Mouse (Mus musculus): ENCODE measurements around the gene Abca6.

- TF ChIP-seq GATA1 (IDR thresholded peaks at IDR 0.05; ENCODE audit: low read length) (no peak), TAL1 (IDR thresholded peaks at IDR 0.05; ENCODE audit: low read length) (no peak)
Measured at GRCm38 (mm10) chr11:110257911-110258310, 6.3 kb upstream of the Abca6 start.

Data from erythroblast, embryonic 14.5 days (primary cell).